Mouse (Mus musculus): ENCODE data around the gene Copg2.

DNA sequence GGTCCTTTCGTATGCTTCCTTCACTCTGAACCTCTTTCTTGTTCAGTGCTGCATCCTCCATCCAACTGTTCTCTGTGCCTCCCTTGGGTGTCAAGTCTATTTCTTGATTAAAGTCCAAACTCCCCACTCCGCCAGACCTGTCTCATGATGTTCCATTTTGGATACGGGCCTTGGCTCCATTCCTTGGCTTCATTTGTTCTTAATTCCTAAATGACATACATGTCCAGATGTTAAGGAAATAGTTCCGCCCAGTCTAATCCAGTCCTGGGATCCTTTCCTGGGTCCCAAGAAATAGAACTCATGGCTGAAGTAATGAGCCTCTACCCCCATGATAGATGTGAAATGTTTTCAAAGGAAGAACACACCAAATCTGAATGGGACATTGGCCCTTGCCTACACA is 198.6 kb downstream of the Copg2 start:
- no peak for TF ChIP-seq CTCF (IDR thresholded peaks at IDR 0.05; ENCODE audit: borderline replicate concordance, control insufficient read depth, extremely low read depth, insufficient read depth, low read length, poor library complexity)
- no peak for TF ChIP-seq POLR2A (IDR thresholded peaks at IDR 0.05; ENCODE audit: control insufficient read depth, extremely low read depth, insufficient read depth, low read length, poor library complexity)
